Mouse (Mus musculus): Measurements from ENCODE around the gene Rgs7bp. TPM values are rescaled to one million over a fixed set of nuclear protein-coding genes. Genes with fewer than 3 reads are reported as not detected.

The Rgs7bp gene
- polyA plus RNA-seq, 1 experiment: 0.72 TPM

DNA sequence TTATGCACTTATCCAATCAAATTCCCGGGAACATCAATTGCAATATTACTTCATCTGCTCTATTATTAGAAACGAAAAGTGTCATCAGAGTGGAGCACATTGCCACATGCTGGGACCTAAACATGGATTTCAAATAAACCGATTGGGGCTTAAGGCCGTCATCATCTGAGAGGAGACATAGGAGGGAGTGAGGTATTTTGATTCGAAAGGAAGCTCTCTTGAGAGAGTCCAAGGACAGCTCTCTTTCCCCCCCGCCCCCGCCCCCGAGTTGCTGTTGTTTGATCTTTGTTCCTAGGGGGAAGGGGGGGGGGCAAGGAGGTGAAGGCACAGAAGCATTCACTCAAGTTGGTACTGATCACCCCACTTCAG is 195 bp upstream of the Rgs7bp start:
- peak overlapping the region; percentile 39 for H3K4me3 ChIP-seq (ENCODE audit: insufficient read depth, low read length)
- no peak overlapping the region for H3K27ac ChIP-seq (ENCODE audit: insufficient read depth, low read length)
- TF ChIP-seq CTCF (IDR thresholded peaks at IDR 0.05; ENCODE audit: borderline replicate concordance, insufficient read depth, low read length) (no peak), POLR2A (IDR thresholded peaks at IDR 0.05; ENCODE audit: low read depth, low read length) (no peak)
- H3K4me1 ChIP-seq (ENCODE audit: control insufficient read depth, insufficient read depth, low read length): no peaks in the 10 kb centered on the region

DNA sequence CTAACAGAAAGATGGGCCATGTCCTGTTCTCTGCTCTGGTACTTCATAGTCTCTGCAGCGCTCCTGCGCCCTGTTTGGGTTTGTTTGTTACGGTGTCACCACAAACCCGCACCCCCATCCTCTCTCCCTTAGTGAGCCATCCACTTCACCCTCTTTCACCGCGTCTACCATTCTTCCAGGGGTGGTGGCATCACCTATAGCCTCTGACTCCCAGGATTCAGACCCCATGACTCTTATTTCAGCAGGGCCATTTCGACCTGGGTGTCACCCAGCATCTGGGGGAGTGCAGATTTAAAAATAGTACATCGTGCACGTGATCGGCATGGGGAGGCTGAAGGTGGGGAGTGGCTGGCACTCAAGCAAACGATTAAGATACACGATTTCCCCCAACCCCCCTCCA is 1.1 kb downstream of the Rgs7bp start:
- TF ChIP-seq POLR2A (IDR thresholded peaks at IDR 0.05; ENCODE audit: low read depth, low read length): no peak
- no peak for TF ChIP-seq CTCF (IDR thresholded peaks at IDR 0.05; ENCODE audit: borderline replicate concordance, insufficient read depth, low read length)
- Histone ChIP-seq H3K4me3 (ENCODE audit: insufficient read depth, low read length) (peak overlapping the region; percentile 39), H3K4me1 (ENCODE audit: control insufficient read depth, insufficient read depth, low read length) (no peaks in the 10 kb centered on the region), H3K27ac (ENCODE audit: insufficient read depth, low read length) (no peak overlapping the region)

DNA sequence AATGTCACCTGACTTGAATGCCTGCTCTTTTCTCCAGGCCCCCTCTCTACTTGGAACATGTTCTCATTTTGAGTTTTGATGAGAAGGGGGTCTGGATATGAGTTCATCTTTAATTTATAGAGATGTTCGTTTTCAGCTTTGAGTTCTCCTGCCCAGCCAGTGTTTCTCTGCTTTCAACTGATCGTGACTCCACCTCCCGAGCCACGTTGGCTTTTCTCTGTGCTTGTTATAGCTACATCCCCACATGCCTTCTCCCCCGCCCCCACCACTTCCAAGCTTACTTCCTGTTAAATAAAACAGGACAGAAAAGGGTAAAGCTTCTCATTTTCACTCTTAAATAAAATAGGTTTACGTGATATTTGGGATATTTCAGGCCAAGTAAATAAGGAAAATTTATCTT is 3.3 kb downstream of the Rgs7bp start:
- H3K4me3 ChIP-seq (ENCODE audit: insufficient read depth, low read length): no peak overlapping the region
- TF ChIP-seq POLR2A (IDR thresholded peaks at IDR 0.05; ENCODE audit: low read depth, low read length) (no peak), CTCF (IDR thresholded peaks at IDR 0.05; ENCODE audit: borderline replicate concordance, insufficient read depth, low read length) (no peak)

GRCm38 (mm10) chr13:105048662-105049061 is 6.1 kb downstream of the Rgs7bp start:
- Histone ChIP-seq H3K4me3 (ENCODE audit: insufficient read depth, low read length) (no peak overlapping the region), H3K27ac (ENCODE audit: insufficient read depth, low read length) (no peak overlapping the region), H3K4me1 (ENCODE audit: control insufficient read depth, insufficient read depth, low read length) (no peaks in the 10 kb centered on the region)
- TF ChIP-seq POLR2A (IDR thresholded peaks at IDR 0.05; ENCODE audit: low read depth, low read length) (no peak), CTCF (IDR thresholded peaks at IDR 0.05; ENCODE audit: borderline replicate concordance, insufficient read depth, low read length) (no peak)

More for the DNA sequence above, 3.3 kb downstream of the Rgs7bp start:
- no peak overlapping the region for H3K27ac ChIP-seq (ENCODE audit: insufficient read depth, low read length)
- no peaks in the 10 kb centered on the region for H3K4me1 ChIP-seq (ENCODE audit: control insufficient read depth, insufficient read depth, low read length)

DNA sequence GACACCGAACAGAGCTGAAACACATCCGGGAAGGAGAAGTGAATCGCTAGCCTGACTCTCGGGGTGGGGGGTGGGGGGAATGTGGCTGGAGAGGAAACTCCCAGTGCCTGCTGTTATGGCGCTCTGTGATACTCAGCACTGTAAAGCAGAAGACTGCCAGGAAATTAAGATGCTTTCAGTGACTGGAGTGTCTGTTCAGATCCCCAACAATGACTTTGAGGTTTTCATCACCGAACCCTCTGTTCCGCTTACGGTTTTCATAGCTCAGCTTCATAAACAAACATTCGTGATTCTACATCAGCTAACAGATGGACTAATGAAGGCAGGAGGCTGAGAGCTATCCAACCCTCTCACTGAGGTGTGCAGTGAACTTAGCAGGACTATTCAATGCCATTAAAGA is 7.4 kb downstream of the Rgs7bp start:
- H3K27ac ChIP-seq (ENCODE audit: insufficient read depth, low read length): no peak overlapping the region
- no peak overlapping the region for H3K4me3 ChIP-seq (ENCODE audit: insufficient read depth, low read length)
- no peaks in the 10 kb centered on the region for H3K4me1 ChIP-seq (ENCODE audit: control insufficient read depth, insufficient read depth, low read length)
- TF ChIP-seq POLR2A (IDR thresholded peaks at IDR 0.05; ENCODE audit: low read depth, low read length): no peak
- TF ChIP-seq CTCF (IDR thresholded peaks at IDR 0.05; ENCODE audit: borderline replicate concordance, insufficient read depth, low read length): no peak

DNA sequence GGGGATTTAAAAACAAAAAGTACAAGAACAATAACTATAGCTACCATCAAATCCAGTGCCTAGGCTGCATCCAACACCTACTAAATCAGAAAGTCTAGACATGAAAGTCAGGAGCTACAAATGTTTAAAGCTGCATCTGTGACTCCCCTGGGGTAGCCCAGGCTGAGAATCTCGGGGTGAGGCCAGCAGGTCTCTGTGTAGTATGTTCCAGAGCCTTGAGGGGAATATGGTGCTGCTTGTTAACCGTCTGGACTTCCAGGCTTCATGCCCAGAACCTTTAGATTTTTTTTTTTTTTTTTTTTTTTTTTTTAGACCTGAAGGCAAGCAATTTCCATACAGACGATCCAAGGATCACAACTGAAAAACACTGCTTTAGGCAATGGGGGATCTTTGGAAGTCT is 10.8 kb downstream of the Rgs7bp start:
- Histone ChIP-seq H3K4me1 (ENCODE audit: control insufficient read depth, insufficient read depth, low read length) (no peaks in the 10 kb centered on the region), H3K4me3 (ENCODE audit: insufficient read depth, low read length) (no peak overlapping the region), H3K27ac (ENCODE audit: insufficient read depth, low read length) (no peak overlapping the region)
- TF ChIP-seq CTCF (IDR thresholded peaks at IDR 0.05; ENCODE audit: borderline replicate concordance, insufficient read depth, low read length) (no peak), POLR2A (IDR thresholded peaks at IDR 0.05; ENCODE audit: low read depth, low read length) (no peak)

DNA sequence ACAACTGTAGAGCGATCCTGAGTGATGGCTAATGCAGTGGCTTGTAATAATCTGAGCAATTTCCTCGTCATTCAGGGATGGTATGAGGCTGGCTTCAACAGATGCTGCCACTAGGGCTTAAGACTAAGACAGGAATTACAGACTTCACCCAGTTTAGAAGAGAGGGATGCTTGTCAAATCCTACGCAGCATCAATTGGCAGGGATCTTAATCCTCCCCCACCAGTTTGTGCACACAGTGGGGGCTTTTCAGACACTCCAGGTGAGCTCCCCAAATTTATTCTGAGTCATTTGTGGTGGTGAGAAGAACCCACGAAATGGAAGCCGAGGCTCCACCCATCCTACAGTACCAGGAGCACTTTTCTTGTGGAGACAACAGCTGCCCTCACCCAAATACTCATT is 16.4 kb downstream of the Rgs7bp start:
- TF ChIP-seq CTCF (IDR thresholded peaks at IDR 0.05; ENCODE audit: borderline replicate concordance, insufficient read depth, low read length) (no peak), POLR2A (IDR thresholded peaks at IDR 0.05; ENCODE audit: low read depth, low read length) (no peak)
- no peak overlapping the region for H3K4me3 ChIP-seq (ENCODE audit: insufficient read depth, low read length)
- no peaks in the 10 kb centered on the region for H3K4me1 ChIP-seq (ENCODE audit: control insufficient read depth, insufficient read depth, low read length)
- H3K27ac ChIP-seq (ENCODE audit: insufficient read depth, low read length): no peak overlapping the region

- TF ChIP-seq POLR2A (IDR thresholded peaks at IDR 0.05; ENCODE audit: low read depth, low read length): no peak
- no peak for TF ChIP-seq CTCF (IDR thresholded peaks at IDR 0.05; ENCODE audit: borderline replicate concordance, insufficient read depth, low read length)
- no peak overlapping the region for H3K27ac ChIP-seq (ENCODE audit: insufficient read depth, low read length)
- no peak overlapping the region for H3K4me3 ChIP-seq (ENCODE audit: insufficient read depth, low read length)
- H3K4me1 ChIP-seq (ENCODE audit: control insufficient read depth, insufficient read depth, low read length): no peaks in the 10 kb centered on the region
These were observed 16.9 kb downstream of the Rgs7bp start for GRCm38 (mm10) chr13:105037816-105038215.

DNA sequence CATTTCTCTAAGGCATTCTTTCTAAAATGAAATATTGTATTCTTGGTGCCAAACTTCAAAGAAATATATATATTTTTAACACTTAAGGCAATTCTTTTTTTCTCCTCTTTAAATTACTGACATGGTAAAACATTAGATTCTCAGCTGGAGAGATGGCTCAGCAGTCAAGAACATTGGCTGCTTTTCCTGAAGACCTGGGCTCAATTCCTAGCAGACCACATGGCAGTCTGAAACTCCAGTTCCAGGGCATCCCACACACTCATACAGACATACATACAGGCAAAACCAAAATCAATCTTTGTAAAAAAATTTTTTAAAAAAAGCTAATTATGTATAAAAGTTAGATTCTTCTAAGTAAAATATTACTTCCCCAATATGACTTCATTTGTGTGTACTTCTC is 22.8 kb downstream of the Rgs7bp start:
- Histone ChIP-seq H3K4me3 (ENCODE audit: insufficient read depth, low read length) (no peak overlapping the region), H3K4me1 (ENCODE audit: control insufficient read depth, insufficient read depth, low read length) (no peaks in the 10 kb centered on the region), H3K27ac (ENCODE audit: insufficient read depth, low read length) (no peak overlapping the region)
- TF ChIP-seq POLR2A (IDR thresholded peaks at IDR 0.05; ENCODE audit: low read depth, low read length) (no peak), CTCF (IDR thresholded peaks at IDR 0.05; ENCODE audit: borderline replicate concordance, insufficient read depth, low read length) (no peak)

DNA sequence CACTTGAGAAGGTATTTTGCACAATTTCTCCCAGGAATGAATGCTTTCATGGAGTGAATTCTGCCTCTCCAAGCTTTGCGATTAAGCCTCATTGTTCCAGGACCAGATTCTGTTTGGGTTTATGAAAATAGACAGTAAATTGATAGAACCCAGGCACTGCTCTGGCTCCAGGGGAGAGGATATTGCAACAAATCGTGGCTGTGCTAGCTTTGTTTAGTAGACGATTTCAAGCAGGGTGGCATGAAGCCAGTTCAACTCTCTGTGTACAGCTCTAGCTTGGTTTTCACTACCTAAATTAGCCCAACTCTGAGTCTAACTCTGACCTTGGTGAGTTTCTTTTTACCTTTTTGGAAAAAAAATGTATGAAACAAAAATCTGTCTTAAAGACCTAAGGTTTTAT is 26.5 kb downstream of the Rgs7bp start:
- no peak for TF ChIP-seq POLR2A (IDR thresholded peaks at IDR 0.05; ENCODE audit: low read depth, low read length)
- TF ChIP-seq CTCF (IDR thresholded peaks at IDR 0.05; ENCODE audit: borderline replicate concordance, insufficient read depth, low read length): no peak
- Histone ChIP-seq H3K4me1 (ENCODE audit: control insufficient read depth, insufficient read depth, low read length) (no peaks in the 10 kb centered on the region), H3K4me3 (ENCODE audit: insufficient read depth, low read length) (no peak overlapping the region), H3K27ac (ENCODE audit: insufficient read depth, low read length) (no peak overlapping the region)

- TF ChIP-seq CTCF (IDR thresholded peaks at IDR 0.05; ENCODE audit: borderline replicate concordance, insufficient read depth, low read length) (no peak), POLR2A (IDR thresholded peaks at IDR 0.05; ENCODE audit: low read depth, low read length) (no peak)
- no peak overlapping the region for H3K4me3 ChIP-seq (ENCODE audit: insufficient read depth, low read length)
- H3K27ac ChIP-seq (ENCODE audit: insufficient read depth, low read length): no peak overlapping the region
- no peaks in the 10 kb centered on the region for H3K4me1 ChIP-seq (ENCODE audit: control insufficient read depth, insufficient read depth, low read length)
These were observed 38.2 kb downstream of the Rgs7bp start for GRCm38 (mm10) chr13:105016577-105016976.

All from embryonic fibroblast, embryonic 13.5 days (primary cell).